Mouse (Mus musculus) right cerebral cortex, postnatal 14 days (tissue): ENCODE measurements around the gene Bik.

Source experiments
- DNase-seq: peaks from one replicate; pipeline ENCODE4 v3.0.0; 2022

Bik gene

DNA sequence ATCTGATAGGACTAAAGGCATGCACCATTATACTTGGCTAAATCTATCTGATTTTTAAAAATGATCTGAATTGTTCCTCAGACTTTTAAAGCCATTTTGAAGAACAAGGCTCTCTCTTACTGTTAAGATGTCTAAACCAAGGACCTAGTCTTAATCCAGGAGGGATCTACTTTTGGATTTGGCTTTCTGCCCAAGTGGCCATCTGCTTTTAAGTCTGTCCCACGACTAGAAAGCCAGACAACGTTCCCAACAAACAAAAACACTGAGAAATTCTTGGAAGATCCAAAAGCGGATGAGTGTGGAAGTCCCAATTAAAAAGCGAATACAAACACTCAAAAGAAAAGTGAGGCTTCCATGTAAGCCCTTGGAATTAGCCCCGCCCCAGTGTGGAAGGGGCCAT, 11.6 kb upstream of the Bik start:
- DNase-seq, result no peak

- peak; percentile 37 for DNase-seq
Measured at GRCm38 (mm10) chr15:83518215-83519048, 8.2 kb upstream of the Bik start.

- DNase-seq, result no peak
Measured at GRCm38 (mm10) chr15:83520861-83521382, 5.7 kb upstream of the Bik start.

GRCm38 (mm10) chr15:83523196-83523595, 3.5 kb upstream of the Bik start:
- no peak for DNase-seq

DNA sequence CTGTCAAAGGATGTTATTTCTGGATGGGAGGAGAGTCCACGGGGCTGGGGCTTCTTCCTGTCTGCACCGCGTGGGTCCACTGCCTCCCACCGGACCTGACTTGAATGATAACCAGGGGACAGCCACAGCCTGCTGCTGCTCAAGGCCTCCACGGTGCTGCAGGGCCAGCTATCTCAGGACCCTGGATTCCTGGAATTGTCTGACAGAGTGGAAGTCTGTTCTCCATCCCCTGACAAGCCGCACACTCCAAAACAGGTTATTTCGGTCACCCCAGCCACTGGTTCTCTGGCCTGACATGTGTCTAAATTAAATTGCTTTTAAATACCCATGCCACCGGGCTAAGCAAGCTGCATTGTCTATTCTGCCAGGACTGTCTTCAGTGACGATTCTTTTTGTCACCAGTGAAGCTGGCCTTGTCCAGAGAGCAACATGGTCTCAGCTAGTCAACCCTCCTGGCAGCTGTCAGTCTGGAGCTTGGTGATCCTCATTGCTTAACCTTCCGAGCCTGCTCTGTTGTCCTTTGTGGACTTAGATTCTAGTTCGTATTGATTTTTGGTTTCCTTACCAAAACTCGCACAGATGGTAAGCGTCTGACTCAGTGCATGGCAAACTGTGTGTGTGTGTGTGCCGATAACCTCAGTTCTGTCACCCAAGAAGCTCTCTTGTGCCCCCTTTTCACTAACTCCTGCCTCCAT, 2.9 kb upstream of the Bik start:
- DNase-seq, result no peak

GRCm38 (mm10) chr15:83524333-83524729, 2.3 kb upstream of the Bik start:
- no peak for DNase-seq

DNA sequence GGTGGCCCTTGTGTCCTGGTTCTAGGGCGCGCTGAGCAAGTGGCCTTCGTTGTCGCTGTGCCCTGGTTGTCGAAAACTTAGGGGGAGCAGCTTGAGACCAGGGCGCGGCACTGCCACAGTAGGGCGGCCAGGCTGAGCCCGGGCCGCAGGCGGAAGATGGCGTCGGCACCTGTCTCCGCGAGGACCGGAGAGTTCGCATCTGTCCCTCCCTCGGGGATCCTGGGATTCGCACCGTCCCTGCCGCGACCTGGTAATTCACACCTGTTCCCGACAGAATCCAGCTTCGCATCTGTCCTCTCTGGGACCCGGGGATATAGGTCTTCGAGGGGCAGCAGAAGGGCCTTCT, 403 bp downstream of the Bik start:
- DNase-seq, result no peak

GRCm38 (mm10) chr15:83527747-83528146, 1.1 kb downstream of the Bik start:
- no peak for DNase-seq

DNA sequence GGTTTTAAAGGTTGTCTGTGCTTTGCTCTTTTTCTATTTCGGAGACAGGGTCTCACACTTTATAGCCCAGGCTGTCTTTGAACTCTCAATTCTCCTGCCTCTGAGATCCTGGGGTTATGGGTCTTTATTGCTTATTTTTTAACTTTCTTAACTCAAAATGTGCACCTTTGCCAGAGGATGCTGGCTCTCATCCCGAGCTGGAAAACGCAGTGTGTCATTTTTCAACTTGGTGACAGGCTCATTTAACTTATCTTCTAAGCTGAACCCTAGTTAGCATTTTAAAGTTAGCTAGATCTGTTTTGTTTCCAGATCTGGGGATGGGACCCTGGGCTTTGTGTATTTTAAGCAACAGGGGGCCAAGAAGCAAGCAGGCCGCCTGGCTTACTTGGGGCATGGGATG, 2.2 kb downstream of the Bik start:
- no peak for DNase-seq

DNA sequence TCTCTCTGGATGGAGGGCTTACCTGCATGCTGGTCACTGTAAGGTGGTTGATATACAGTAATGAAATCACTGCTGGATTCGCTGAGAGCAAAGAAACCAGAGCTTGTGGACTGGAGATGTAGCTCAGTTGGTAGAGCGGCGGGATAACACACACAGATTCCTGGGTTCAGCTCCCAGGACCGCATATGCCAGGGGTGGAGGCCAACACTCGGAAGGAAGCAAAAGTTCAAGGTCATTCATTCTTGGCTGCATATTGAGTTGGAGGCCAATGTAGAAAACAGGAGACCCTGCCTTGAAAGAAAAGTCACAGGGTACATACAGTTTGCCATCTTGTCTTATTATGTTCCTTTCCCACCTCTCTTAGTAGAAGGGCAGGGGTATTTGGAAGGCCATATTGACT, 3.1 kb downstream of the Bik start:
- DNase-seq, result no peak

GRCm38 (mm10) chr15:83530233-83530632, 3.6 kb downstream of the Bik start:
- no peak for DNase-seq

- DNase-seq, result no peak
Measured at GRCm38 (mm10) chr15:83530688-83531087, 4.0 kb downstream of the Bik start.

DNA sequence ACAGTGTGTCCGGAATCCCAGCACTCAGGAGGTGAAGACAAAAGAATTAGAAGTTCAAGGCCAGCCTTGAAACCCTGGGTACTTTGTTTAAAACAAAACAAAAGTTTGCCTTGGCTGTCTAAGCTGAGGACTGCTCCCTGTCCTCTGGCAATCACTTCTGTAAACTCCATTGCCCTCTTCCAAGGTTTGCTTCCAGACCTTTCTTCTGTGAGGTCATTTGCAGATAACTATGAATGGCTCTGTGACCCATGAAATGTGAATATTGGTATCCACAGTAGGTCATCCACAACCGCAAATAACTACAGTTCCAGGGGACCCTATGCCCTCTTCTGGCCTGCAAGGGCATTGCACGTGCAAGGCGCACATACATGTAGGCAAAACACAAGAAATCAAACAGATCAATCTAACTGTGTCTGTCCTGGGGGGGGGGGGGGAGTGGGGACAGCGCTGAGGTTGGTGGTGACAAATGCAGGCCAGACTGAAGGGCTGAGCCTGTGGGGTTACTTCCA, 5.4 kb downstream of the Bik start:
- no peak for DNase-seq

DNA sequence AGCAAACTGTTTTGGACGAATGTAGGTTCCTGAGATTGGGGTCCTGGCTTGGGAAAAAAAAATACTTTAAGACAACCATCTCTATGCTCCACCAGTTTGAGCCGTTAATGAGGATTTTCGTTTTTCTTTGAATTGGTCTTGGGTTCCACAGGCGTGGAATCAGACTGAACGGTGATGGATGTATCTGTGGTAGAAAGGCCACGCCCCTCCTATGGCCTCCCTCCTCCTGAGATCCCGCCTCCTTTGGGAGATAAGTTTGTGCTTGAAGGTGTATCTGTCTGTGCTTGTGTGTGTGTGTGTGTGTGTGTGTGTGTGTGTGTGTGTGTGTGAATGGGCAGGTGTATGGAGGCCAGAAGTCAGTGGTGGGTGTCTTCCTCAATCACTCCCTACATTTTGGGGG, 5.9 kb downstream of the Bik start:
- no peak for DNase-seq

- no peak for DNase-seq
Measured at GRCm38 (mm10) chr15:83534960-83535889, 8.6 kb downstream of the Bik start.

DNA sequence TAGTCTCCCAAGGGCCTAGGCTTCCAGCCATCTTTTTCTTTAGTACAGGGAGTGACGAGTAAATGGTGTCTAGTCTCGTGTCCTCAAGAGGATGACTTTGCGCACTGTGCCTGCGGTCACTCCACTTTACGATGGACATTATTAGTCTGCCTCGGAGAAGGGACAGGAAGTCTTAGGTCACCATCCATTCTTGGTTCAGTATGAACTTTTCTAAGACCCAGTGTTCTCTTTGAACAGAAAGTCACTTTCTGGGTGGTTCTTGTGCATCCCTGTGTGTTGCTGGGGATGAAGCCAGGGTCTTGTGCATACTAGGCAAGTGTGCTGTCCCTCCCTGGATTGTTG, 9.2 kb downstream of the Bik start:
- no peak for DNase-seq

DNA sequence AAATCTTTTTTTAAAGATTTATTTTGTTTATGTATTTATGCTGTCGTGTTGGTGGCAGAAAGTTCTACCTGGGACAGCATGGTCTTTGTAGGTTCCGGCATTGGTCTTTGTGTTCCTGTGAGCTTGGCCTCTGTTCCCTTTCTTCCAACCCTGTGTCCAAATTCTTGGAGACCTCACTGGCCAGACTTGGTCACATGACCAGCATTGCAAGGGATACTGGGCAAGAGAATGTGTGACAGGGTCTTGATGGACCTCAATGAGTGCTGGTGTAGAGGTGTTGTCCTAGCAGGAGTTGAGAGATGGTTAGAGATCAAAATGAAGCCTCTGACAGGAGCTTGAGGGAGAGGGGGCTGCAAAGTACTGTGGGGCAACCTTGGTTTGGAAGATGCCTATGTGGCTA, 12.2 kb downstream of the Bik start:
- DNase-seq, result no peak

DNA sequence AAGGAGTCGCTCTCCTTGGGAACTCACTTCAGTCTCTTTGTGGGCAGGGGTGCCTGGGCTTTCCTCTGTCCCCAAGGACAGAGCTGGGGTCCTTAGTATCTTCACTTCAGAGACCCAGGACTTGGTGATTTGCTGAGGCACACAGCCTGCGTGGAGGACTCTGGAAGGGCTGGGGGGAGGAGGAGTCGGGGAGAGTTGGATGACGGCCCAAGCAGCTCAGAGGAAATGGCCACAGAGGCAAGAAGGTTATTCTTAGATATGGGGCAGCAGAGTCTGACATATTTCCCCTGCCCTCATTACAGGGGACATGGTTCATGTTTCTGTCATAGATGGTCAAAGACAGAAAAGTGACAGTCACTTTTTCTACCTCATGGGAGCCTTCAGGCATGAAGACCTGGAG, 13.2 kb downstream of the Bik start:
- no peak for DNase-seq

DNA sequence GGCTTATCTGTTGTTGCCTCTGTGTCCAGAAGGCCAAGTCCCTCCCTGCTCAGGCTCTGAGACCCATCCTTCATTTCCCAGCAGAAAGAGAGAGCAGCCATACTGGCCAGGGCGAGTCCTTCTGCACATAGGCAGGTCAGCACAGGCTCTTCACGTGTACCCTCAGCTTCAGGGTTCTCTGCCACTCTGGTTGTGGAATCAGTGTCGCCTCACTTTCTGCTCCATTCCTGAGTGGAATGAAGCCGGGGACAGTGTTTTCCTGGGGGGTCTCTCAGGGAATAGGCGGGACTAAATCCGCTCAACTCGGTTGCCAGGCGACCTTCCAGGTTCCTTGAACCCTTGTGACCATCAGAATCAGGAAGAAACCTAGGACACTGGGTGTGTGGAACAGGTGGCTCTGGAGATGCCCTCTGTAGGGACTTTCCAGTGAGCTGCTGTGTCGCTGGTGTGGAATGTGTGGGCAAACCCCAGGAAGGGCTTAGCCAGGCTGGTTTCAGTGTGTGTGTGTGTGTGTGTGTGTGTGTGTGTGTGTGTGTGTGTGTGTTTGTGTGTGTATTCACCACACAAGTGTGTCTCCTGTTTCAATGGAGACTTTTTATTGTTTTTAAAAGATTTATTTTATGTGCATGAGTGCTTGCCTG, 15.1 kb downstream of the Bik start:
- no peak for DNase-seq

DNA sequence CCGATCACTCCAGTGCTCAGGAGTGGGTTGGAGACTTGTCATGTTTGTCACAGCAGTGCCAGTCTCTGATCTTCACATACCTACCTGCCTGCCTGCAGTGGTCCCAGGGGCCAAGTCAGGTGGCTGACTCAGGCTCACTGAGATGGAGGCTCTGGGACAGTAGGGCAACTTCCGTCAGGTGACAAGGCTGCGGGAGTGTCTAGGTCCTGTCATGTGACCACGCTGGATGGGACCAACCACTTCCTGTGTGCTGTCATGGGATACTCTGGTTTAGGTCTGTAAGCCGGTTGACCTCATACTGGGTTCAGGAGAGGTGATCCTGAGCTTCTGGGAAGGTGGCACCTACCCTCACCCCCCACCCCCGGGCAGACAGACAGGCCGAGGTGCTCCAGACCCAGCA, 19.4 kb downstream of the Bik start:
- DNase-seq, result no peak

DNA sequence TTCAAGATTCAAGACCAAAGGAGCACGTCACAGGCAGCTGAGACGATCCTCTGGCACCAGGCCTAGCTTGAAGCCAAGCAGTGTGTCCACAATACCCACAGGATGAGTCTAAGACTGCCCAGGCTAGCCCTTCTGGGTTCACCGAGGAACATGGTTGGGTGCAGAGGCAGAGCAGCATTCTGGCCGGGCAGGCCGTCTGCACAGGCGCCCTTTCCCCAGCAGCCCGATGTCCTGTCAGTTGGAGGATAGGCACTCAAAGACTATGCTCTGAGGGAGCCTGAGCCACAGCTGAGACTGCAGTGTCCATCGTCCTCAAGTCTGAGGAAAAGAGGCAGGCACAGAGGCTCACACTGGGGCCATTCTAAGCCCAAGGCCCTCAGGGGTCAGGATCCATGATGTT, 20.5 kb downstream of the Bik start:
- DNase-seq, result no peak

DNA sequence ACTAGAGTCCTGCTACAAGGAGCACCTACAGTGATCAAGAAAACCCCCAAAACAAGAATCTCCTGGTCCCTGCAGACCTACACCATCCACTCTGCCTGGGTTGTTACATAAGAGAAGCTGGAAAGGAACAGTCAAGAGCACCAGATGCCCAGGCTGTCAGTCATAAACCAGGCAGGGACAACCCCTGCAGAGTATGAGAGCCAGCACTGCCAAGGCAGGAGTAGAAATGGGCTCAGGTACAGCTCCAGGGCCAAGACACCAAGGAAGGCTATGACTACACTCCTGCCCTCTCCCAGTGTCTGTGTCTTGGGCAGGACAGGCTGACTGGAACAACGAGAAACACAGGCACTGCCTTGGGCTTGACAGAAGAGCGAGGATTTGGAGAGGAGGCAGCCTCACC, 23.5 kb downstream of the Bik start:
- DNase-seq, result no peak

DNA sequence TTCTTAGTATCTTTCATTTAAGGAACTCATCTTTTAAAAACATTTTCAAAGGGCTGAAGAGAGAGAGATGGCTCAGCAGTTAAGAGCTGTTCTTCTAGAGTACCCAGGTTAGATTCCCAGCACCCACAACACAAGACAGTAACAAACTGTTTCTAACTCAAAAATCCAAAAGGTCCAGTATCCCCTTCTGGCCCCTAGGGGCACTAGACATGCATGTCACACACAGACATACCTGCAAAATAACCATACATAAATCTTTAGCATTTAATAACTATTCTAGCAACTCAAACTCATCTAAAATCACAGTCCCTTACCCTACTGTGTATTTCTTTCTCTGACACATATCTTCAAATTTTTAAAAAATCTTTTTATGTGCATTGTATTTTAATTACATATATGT, 27.2 kb downstream of the Bik start:
- no peak for DNase-seq
